Mouse (Mus musculus) adrenal gland, postnatal 36 days (tissue): ENCODE results near the gene Kdm5b. TPM values are rescaled to one million over a fixed set of nuclear protein-coding genes. Genes with fewer than 3 reads are reported as not detected.

Experiments used
- DNase-seq, 2 experiments: peaks; one replicate each; pipeline ENCODE4 v3.0.0; 2021; ENCODE audit warnings: mixed read lengths in 1 of 2
- total RNA-seq, 2 experiments: library from RNA; stranded (reverse); gene quantifications; 2 replicates each; pipeline ENCODE4 v1.2.3; 2021

Gene Kdm5b
- total RNA-seq, 2 experiments from 2014 or later = 44.1 to 45.7 TPM

- peak in 1 of 2 experiments; percentile 13 for DNase-seq
Observed at GRCm38 (mm10) chr1:134646963-134647282, 87.0 kb downstream of the Kdm5b start.

- no peak for DNase-seq
Observed at GRCm38 (mm10) chr1:134647591-134647990, 87.6 kb downstream of the Kdm5b start.

DNA sequence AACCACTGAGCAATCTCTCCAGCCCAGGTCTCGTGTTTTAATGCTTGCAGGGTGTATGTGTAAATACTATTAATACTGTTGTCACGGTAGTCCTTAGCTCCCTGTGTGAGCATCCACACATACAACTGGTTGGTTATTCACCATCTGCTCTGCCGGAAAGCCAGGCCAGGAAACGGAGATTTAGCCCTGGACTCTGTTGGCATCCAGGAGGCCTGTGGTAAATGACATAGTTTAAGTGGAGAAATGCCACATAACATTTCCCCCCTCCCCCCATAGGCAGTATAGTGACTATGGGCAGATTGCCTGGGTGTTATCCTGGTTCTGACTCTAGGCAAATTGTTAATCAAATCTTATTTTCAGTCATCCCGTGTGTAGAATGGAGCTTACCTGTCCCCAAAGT lies 90.8 kb downstream of the Kdm5b start:
- DNase-seq = no peak

GRCm38 (mm10) chr1:134651268-134651850 lies 91.4 kb downstream of the Kdm5b start:
- no peak for DNase-seq

GRCm38 (mm10) chr1:134651851-134652398 lies 92.0 kb downstream of the Kdm5b start:
- DNase-seq = peak; percentile 39 to 58

GRCm38 (mm10) chr1:134653603-134654257 lies 93.8 kb downstream of the Kdm5b start:
- no peak for DNase-seq

DNA sequence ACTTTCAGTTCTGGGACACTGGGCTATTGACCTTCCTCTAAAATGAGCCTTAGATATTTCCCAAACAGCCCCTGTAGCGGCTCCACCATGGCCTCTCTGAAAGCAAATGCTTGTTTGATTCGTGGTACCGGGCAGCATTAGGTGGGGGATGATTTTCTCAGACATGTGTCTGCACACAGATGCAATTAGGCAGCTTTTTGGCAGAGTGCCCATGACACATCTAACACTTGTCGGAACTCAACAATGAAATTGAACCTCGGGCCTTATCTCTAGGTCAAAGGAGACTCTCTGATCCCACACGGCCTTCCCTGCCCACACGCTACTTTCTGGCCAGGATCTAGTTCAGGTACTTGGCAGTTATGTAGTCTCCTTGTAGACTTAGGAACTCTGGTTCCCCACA lies 98.9 kb downstream of the Kdm5b start:
- DNase-seq = no peak

- DNase-seq = no peak
Observed at GRCm38 (mm10) chr1:134660163-134660562, 100.2 kb downstream of the Kdm5b start.

GRCm38 (mm10) chr1:134671234-134672070 lies 111.5 kb downstream of the Kdm5b start:
- no peak for DNase-seq

GRCm38 (mm10) chr1:134674312-134674711 lies 114.3 kb downstream of the Kdm5b start:
- peak; percentile 32 to 69 for DNase-seq

DNA sequence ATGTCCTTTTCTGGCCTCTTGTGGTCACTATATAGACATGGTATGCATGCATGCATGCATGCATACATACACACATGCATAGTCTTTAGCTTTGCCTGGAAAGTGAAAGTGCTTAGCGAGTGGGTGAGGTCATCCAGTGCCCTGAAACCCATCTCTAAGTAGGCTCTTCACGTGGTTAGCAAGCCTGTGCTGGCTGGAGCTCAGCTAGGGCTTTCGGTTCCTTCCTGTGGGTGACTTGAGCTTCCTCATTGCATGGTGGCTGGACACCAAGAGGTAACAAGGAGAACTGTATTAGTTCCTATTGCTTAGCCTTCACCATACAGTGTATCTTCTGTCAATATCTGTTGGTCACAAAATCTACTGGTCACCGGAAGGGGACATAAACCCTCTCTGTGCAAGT lies 119.5 kb downstream of the Kdm5b start:
- DNase-seq = no peak

DNA sequence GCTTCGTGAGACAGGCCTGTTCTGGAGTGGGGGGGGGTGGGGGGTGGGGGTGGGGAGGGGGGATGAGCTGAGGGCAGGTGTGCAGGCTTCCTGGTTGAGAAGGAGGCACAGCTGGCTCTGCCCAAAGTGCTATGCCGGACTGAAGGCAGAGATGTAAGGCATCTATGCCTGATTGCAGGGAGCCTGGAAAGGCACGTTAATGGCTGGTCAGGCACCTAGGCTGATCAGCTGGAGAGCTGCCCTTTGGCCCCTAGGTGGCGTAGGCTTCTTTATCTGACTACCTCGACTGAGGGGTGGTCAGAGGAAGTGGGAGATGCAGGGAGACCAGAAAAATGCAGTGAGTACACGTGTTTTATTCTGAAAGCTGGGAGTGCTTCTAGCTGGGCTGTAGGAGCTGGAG lies 120.6 kb downstream of the Kdm5b start:
- no peak for DNase-seq

DNA sequence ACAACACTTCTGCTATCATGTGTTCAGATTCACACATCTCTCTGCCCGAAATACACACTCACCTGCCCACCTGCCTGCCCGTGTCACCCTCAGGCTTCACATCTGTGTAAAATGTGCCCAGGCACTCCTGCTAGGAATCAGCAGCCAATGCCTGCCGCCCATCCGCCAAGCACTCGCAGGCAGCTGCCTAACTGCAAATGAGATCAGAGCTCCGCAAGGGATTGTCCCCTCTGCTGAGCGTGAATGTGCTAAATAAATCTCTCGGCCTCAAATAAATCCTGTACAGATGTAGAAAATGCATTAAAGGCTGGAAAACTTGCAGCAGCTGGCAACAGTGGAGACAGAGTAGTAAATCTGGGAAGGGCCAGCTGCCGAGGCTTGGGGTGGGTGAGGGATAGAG lies 122.5 kb downstream of the Kdm5b start:
- DNase-seq = no peak

Other genes starting within 250 kb of the Kdm5b start
- gene Ppfia4, start 227.2 kb upstream of the Kdm5b start, total RNA-seq = 1 to 10 TPM in 1 of 2 experiments, under 1 TPM in 1; 0.60 to 1.1 TPM
- gene Tmem183a, start 198.2 kb upstream of the Kdm5b start, total RNA-seq = 10 to 100 TPM; 49.2 to 52.6 TPM
- gene 4933406M09Rik, start 174.2 kb upstream of the Kdm5b start, total RNA-seq = not detected
- gene Cyb5r1, start 154.6 kb upstream of the Kdm5b start, total RNA-seq = 10 to 100 TPM; 28.6 to 55.4 TPM
- 100 to 1,000 TPM; 125 to 139 TPM for gene Adipor1, start 144.8 kb upstream of the Kdm5b start, total RNA-seq
- gene Klhl12, start 104.6 kb upstream of the Kdm5b start, total RNA-seq = 10 to 100 TPM; 21.5 to 22.9 TPM
- 10 to 100 TPM; 27.6 to 37.3 TPM for gene Rabif, start 65.5 kb upstream of the Kdm5b start, total RNA-seq
- not detected for gene Mgat4e, start 10.5 kb upstream of the Kdm5b start, total RNA-seq
- gene Syt2, start 86.5 kb downstream of the Kdm5b start, total RNA-seq = under 1 TPM; 0.07 to 0.36 TPM